In the genomic region with DNA sequence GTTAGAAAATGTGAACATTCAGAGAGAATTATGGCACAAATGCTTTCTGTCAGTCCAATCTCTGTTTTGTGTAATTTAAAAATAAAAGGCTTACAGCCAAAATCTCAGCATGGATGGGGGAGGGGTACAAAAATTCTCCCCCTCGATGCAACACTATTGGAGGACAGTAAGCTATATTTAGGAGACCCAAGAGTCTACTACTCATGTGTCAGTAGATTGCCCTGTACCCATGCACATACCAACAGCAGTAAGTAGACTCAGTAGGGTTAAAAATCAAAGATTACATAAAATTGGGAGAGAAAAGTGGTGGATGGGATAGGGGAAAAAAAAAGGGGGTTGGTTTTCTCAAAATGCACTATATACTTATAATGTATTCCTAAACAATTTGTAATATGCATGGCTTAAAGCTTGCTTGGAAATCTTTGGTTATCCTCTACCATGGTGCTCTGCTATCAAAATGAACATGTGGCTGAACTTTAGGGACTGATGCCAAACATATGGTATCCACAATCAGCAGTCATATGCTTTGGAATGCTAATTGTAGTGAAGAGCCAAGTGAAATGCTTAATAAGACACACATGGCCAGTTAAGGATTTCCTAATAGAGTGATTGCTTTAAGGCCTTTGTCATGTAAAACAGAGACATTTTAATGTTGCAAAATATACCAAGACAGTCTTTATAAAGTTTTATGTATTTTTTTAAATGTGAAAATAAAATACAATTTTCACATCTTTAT, we compare ENCODE assay signal across 10 mouse cellular contexts.
DNase-seq lines count a peak whose midpoint lies in the region; ATAC-seq lines count a peak whose summit lies in the region.
"Had no signal": no experiment of that assay in that cellular context is flagged by ENCODE, and none has a peak within 500 bp of the region (broad histone marks: within the 10 kb centered on the region; RNA-seq: fewer than 3 reads in every experiment).

No protein-coding gene starts in this region.

- 0 out of 2 replicates have a peak, but pooled peaks have one; percentile 12 for ATAC-seq in kidney, embryonic 15.5 days (replicated peaks; ENCODE audit: low FRiP score)

- H3K4me1 ChIP-seq in kidney, embryonic 15.5 days: no peaks in the 10 kb centered on the region

- WGBS in kidney, embryonic 15.5 days: 62% methylated on average over 1 of the region's 1 CpGs

- no peak for DNase-seq in kidney, adult 11 months
- peak; percentile 2 for DNase-seq in Muller cell, postnatal 12 days (ENCODE audit: inconsistent ontology term)
- DNase-seq in adipocyte (ENCODE audit: low spot score): peak; percentile 62
- DNase-seq in layer of hippocampus, adult 8-10 months (ENCODE audit: low spot score in 2 of 2): peak; percentile 11 to 20
- DNase-seq in T-cell, adult 2 months (ENCODE audit: low spot score): no peak
- DNase-seq in right cerebral cortex, adult 2 months (ENCODE audit: low spot score in 2 of 2): no peak
- DNase-seq: adrenal gland, postnatal 10 days; cerebellum, adult 8-10 months; heart, postnatal 14 days had no signal

- H3K9me3 ChIP-seq in kidney, embryonic 15.5 days (replicated peaks): no peaks in the 10 kb centered on the region

- no peaks in the 10 kb centered on the region for H3K36me3 ChIP-seq in kidney, embryonic 15.5 days

- no peak overlapping the region for H3K4me3 ChIP-seq in kidney, embryonic 15.5 days (replicated peaks)

- H3K9ac ChIP-seq in kidney, embryonic 15.5 days: no peak overlapping the region

- H3K27ac ChIP-seq in kidney, embryonic 15.5 days: no peak overlapping the region

- H3K27me3 ChIP-seq in kidney, embryonic 15.5 days: no peaks in the 10 kb centered on the region

- no peak overlapping the region for H3K4me2 ChIP-seq in kidney, embryonic 15.5 days

Comparison
In these comparisons a context has a peak if more than half of its experiments do, and no peak if none do; other contexts are left out.
1. DNase-seq: peak in Muller cell, postnatal 12 days (single experiment), adipocyte (single experiment) and layer of hippocampus, adult 8-10 months (2 of 2); none in kidney, adult 11 months (single experiment), T-cell, adult 2 months (single experiment) and right cerebral cortex, adult 2 months (0 of 2).